Mouse (Mus musculus): ENCODE data around the gene Kif6.

Kif6 gene

GRCm38 (mm10) chr17:49661626-49662025 is 46.7 kb downstream of the Kif6 start:
- DNase-seq (ENCODE audit: low read depth in 2 of 2, low spot score in 2 of 2): no peak

- DNase-seq (ENCODE audit: low read depth in 2 of 2, low spot score in 2 of 2): no peak
Observed at GRCm38 (mm10) chr17:49666728-49667127, 51.8 kb downstream of the Kif6 start.

- no peak for DNase-seq (ENCODE audit: low read depth in 2 of 2, low spot score in 2 of 2)
Observed at GRCm38 (mm10) chr17:49668296-49668695, 53.4 kb downstream of the Kif6 start.

- no peak for DNase-seq (ENCODE audit: low read depth in 2 of 2, low spot score in 2 of 2)
Observed at GRCm38 (mm10) chr17:49671921-49672339, 57.0 kb downstream of the Kif6 start.

GRCm38 (mm10) chr17:49672421-49672820 is 57.5 kb downstream of the Kif6 start:
- no peak for DNase-seq (ENCODE audit: low read depth in 2 of 2, low spot score in 2 of 2)

- no peak for DNase-seq (ENCODE audit: low read depth in 2 of 2, low spot score in 2 of 2)
Observed at GRCm38 (mm10) chr17:49675629-49676028, 60.7 kb downstream of the Kif6 start.

GRCm38 (mm10) chr17:49681410-49681809 is 66.5 kb downstream of the Kif6 start:
- DNase-seq (ENCODE audit: low read depth in 2 of 2, low spot score in 2 of 2): no peak

- DNase-seq (ENCODE audit: low read depth in 2 of 2, low spot score in 2 of 2): no peak
Observed at GRCm38 (mm10) chr17:49684146-49684545, 69.2 kb downstream of the Kif6 start.

GRCm38 (mm10) chr17:49690607-49691454 is 75.9 kb downstream of the Kif6 start:
- DNase-seq (ENCODE audit: low read depth in 2 of 2, low spot score in 2 of 2): no peak

GRCm38 (mm10) chr17:49691455-49691805 is 76.5 kb downstream of the Kif6 start:
- no peak for DNase-seq (ENCODE audit: low read depth in 2 of 2, low spot score in 2 of 2)

GRCm38 (mm10) chr17:49693206-49693605 is 78.3 kb downstream of the Kif6 start:
- no peak for DNase-seq (ENCODE audit: low read depth in 2 of 2, low spot score in 2 of 2)

- DNase-seq (ENCODE audit: low read depth in 2 of 2, low spot score in 2 of 2): no peak
Observed at GRCm38 (mm10) chr17:49697220-49697619, 82.3 kb downstream of the Kif6 start.

GRCm38 (mm10) chr17:49703492-49704249 is 88.7 kb downstream of the Kif6 start:
- no peak for DNase-seq (ENCODE audit: low read depth in 2 of 2, low spot score in 2 of 2)

GRCm38 (mm10) chr17:49709192-49709591 is 94.3 kb downstream of the Kif6 start:
- DNase-seq (ENCODE audit: low read depth in 2 of 2, low spot score in 2 of 2): no peak

- no peak for DNase-seq (ENCODE audit: low read depth in 2 of 2, low spot score in 2 of 2)
Observed at GRCm38 (mm10) chr17:49710101-49710630, 95.2 kb downstream of the Kif6 start.

GRCm38 (mm10) chr17:49726206-49726605 is 111.3 kb downstream of the Kif6 start:
- DNase-seq (ENCODE audit: low read depth in 2 of 2, low spot score in 2 of 2): no peak

GRCm38 (mm10) chr17:49726976-49727375 is 112.0 kb downstream of the Kif6 start:
- DNase-seq (ENCODE audit: low read depth in 2 of 2, low spot score in 2 of 2): no peak

- DNase-seq (ENCODE audit: low read depth in 2 of 2, low spot score in 2 of 2): no peak
Observed at GRCm38 (mm10) chr17:49727428-49728045, 112.6 kb downstream of the Kif6 start.

GRCm38 (mm10) chr17:49729856-49730255 is 114.9 kb downstream of the Kif6 start:
- no peak for DNase-seq (ENCODE audit: low read depth in 2 of 2, low spot score in 2 of 2)

- no peak for DNase-seq (ENCODE audit: low read depth in 2 of 2, low spot score in 2 of 2)
Observed at GRCm38 (mm10) chr17:49732706-49733105, 117.8 kb downstream of the Kif6 start.

GRCm38 (mm10) chr17:49734079-49734478 is 119.1 kb downstream of the Kif6 start:
- no peak for DNase-seq (ENCODE audit: low read depth in 2 of 2, low spot score in 2 of 2)

- no peak for DNase-seq (ENCODE audit: low read depth in 2 of 2, low spot score in 2 of 2)
Observed at GRCm38 (mm10) chr17:49734776-49735175, 119.8 kb downstream of the Kif6 start.
